Mouse (Mus musculus) splenic B cell, adult 2 months (primary cell): Measurements from ENCODE around the gene Mlf2.
A peak's percentile ranks its signal among the peaks of the same experiment; 100 is the strongest.
"Not testable (repeated sequence)": the region's sequence is repeated elsewhere in the genome, so short reads cannot be mapped to it uniquely, and the experiment has no call there.

Source experiments
- DNase-seq: peaks from one replicate; pipeline ENCODE4 v3.0.0-alpha.2; 2011; ENCODE audit warnings: low read depth, low spot score
- H3K27me3 ChIP-seq: 2 replicates; pipeline ENCODE4 v1.6.1; 2012; ENCODE audit warnings: mild to moderate bottlenecking, low read length, moderate library complexity, mixed read lengths; ENCODE audit not compliant: control insufficient read depth, poor library complexity, insufficient read depth, severe bottlenecking
- H3K36me3 ChIP-seq: 2 replicates; pipeline ENCODE4 v1.6.1; 2012; ENCODE audit warnings: mild to moderate bottlenecking, low read length, moderate library complexity, mixed read lengths; ENCODE audit not compliant: control insufficient read depth, poor library complexity, insufficient read depth, severe bottlenecking

Mlf2 gene

GRCm38 (mm10) chr6:124930754-124931524 is at the start of gene Mlf2:
Gene Mlf2 (plus strand): TSS chr6:124931386.
- Histone ChIP-seq H3K36me3 (peaks cover 9% of the 10 kb centered on the region), H3K27me3 (no peaks in the 10 kb centered on the region; the same call in 1 of the 2 replicates)
- peak; percentile 98 for DNase-seq

- no peak for DNase-seq
- Histone ChIP-seq H3K36me3 (no peaks in the 10 kb centered on the region), H3K27me3 (no peaks in the 10 kb centered on the region)
Measured at GRCm38 (mm10) chr6:124881821-124882220, 49.4 kb upstream of the Mlf2 start.

- H3K27me3 ChIP-seq: no peaks in the 10 kb centered on the region
- DNase-seq: no peak
- H3K36me3 ChIP-seq: no peaks in the 10 kb centered on the region
Measured at GRCm38 (mm10) chr6:124883351-124883750, 47.8 kb upstream of the Mlf2 start.

GRCm38 (mm10) chr6:124884714-124885500 is 46.3 kb upstream of the Mlf2 start:
- no peaks in the 10 kb centered on the region for H3K27me3 ChIP-seq
- no peaks in the 10 kb centered on the region for H3K36me3 ChIP-seq
- no peak for DNase-seq

DNA sequence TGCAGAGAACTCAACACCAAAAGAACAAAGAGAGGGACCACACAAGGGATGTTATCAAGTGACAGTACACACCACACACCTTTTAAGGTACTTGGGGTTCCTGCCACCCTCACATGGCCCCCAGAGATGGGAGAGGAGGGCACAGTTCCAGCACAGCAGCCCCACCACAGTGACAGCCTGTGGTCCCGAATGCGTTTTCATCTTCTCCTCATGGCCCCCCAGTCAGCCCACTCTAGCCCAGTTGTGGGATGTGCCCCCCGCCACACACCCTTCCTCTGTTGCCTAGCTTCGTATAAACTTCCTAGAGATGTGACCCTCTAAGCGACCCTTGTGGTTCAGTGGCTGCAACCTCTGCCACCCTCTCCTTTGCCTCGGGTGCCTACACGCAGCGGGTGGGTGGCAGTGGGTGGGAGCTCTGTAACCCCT is 45.2 kb upstream of the Mlf2 start:
- Histone ChIP-seq H3K36me3 (no peaks in the 10 kb centered on the region), H3K27me3 (no peaks in the 10 kb centered on the region)
- no peak for DNase-seq

DNA sequence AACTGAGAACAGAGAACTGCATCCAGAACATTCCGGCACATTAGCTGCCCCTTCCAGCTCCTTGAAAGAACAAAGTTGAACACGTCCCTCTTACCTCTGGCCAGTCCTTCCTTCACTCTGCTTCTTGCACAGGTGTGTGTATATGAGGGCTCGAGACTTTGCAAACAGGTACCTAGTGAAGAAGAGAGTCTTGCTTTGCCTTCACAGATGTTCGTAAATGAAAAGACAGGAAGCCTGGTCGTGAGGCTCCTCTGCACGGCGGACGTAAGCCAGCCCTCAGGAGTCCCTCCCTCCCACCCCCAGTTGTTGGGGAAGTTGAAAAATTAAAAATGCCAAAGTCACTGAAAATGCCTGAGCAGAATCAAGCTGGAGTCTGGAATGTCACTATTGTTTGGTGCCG is 43.2 kb upstream of the Mlf2 start, which contains the start of gene Cd4:
Cd4 (minus strand) TSS at position 236 of the 400 bp plus-strand sequence.
- DNase-seq: no peak

DNA sequence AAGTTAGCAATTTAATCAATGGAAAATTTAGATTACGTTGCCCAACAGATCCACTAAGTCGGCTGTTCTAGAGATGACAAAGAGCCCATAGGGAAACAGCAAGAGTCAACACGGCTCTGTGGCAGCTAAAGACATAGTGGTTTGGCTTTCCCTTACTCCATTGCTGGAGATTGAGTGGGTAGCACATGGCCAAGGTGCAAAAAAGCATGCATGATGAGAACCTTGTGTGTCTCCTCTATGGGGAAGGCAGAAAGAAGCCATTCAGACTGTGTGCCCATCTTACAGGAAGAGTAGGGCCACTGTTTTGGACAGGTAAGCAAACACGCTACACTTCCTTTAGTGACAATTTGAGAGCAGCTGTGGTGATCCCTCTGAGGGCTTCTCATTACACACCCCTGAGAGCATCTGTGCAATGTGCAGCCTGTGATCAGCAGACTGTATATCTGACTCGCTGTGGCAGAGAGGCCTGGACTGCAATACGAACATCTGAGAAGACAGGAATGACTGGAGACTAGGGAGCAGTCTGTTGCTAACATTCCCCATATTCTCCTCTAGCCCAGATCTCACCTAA is 42.5 kb upstream of the Mlf2 start:
- Histone ChIP-seq H3K36me3 (no peaks in the 10 kb centered on the region), H3K27me3 (no peaks in the 10 kb centered on the region)
- DNase-seq: no peak

More for the DNA sequence above, 43.2 kb upstream of the Mlf2 start, which contains the start of gene Cd4:
- Histone ChIP-seq H3K27me3 (no peaks in the 10 kb centered on the region), H3K36me3 (no peaks in the 10 kb centered on the region)

DNA sequence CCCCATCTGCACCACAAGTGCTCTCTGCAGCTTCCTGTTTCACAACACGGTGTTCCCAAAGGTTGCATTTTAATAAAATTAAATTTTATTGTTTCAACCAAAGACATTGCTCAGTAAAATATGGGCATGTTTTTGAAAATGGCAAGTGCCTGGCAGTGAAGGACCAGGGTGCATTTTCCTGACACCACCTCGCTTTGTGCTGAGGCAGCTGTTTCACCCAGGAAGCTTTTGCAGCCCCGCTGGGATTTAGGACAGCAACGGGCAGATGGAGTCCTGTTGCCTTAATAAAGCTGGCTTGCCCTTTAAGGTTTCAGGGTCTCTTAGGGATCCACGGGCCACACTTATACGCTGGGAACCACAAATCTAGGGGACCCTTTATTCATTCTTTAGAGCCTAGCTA is 40.2 kb upstream of the Mlf2 start:
- no peak for DNase-seq
- H3K27me3 ChIP-seq: no peaks in the 10 kb centered on the region
- no peaks in the 10 kb centered on the region for H3K36me3 ChIP-seq

- not testable (repeated sequence) for H3K36me3 ChIP-seq, DNase-seq, H3K27me3 ChIP-seq
Measured at GRCm38 (mm10) chr6:124894113-124894512, 37.1 kb upstream of the Mlf2 start.

- H3K36me3 ChIP-seq: no peaks in the 10 kb centered on the region
- peak; percentile 66 for DNase-seq
- H3K27me3 ChIP-seq: no peaks in the 10 kb centered on the region
Measured at GRCm38 (mm10) chr6:124898359-124898758, 32.8 kb upstream of the Mlf2 start.

GRCm38 (mm10) chr6:124900056-124900800 is 31.0 kb upstream of the Mlf2 start:
- no peaks in the 10 kb centered on the region for H3K36me3 ChIP-seq
- no peak for DNase-seq
- H3K27me3 ChIP-seq: no peaks in the 10 kb centered on the region

DNA sequence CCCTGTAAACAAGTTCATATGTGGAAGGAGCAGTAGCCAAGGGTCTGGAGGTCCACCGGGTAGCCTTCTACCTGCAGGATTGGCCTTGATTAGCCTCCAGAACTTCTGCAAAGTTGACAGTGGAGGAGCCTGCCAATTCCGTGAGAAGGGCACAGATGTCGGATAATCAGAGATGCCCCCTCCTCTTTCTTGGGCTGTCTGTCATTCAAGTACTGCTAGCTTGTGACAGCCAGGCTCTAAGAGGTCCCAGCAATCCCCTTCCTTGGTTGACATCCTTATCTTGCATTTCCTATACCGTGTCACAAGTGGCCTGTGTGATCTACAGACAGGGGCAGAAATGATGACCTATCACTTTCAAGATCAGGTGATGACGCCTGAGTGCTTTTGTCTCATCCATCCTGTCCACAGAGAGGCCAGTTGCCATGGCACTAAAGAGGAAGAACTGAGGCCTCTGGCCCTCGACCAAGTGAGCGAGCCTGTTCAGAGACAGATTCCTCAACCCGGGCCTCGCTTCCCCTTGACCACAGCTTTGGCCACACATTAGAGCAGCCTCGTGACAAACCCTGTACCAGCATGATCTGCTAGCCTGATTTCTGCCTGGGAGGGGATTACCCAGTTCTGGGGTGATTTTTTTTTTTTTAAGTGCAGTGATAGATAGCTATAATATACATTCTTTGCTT is 30.2 kb upstream of the Mlf2 start:
- no peaks in the 10 kb centered on the region for H3K36me3 ChIP-seq
- DNase-seq: peak; percentile 49
- H3K27me3 ChIP-seq: no peaks in the 10 kb centered on the region

DNA sequence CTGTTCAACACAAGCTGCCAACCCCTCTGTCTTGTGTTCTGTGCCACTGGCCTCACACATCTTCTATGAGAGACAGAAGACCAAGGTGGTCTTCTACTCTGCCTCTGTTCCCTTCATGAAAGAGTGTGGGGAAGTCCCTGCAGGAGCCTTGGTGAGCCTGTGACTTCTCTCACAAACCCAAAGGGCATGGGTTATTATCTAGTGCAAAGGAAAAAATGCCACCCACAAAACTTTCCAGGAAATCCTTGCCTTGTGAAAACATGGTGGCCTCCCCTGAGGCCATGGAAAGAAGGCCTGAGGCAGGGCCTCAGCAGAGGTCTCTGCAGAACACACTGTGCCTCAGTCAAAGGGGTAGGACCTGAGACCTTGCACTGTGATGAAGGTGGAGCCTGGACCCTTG is 29.3 kb upstream of the Mlf2 start:
- no peak for DNase-seq
- Histone ChIP-seq H3K27me3 (no peaks in the 10 kb centered on the region), H3K36me3 (no peaks in the 10 kb centered on the region)

DNA sequence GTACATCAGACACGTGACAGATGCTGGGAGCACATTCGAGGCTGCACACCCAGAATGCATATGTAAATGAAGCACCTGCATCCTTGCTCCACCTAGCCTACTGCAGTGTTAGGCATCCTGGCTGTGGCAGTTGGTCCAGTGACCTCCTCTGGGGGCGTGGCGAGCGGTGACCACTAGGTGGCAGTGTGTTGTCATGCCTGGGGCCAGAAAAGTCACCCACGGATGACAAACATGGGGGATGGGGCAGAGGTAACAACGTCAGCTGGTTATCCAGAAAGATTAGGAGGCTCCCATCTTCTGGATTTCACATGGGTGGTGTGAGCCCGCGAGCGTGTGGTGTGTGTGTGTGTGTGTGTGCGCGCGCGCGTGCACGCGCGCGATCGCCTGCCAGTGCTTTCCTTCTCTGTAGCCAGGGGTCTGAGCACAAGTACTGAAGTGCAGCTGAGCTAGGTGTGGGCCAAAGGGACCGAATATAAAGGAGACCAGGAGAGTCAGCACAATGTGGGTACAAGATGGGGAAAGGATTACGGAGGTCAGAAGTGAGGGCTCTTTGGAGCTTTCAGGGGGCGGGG is 27.5 kb upstream of the Mlf2 start:
- no peaks in the 10 kb centered on the region for H3K36me3 ChIP-seq
- H3K27me3 ChIP-seq: no peaks in the 10 kb centered on the region
- DNase-seq: peak; percentile 95
